22 mouse cellular contexts compared by ENCODE assay signal in genomic region chr10:93252661-93253060, GRCm38 (mm10). TPM values are rescaled to one million over a fixed set of nuclear protein-coding genes. Genes with fewer than 3 reads are reported as not detected.
DNase-seq lines count a peak whose midpoint lies in the region; ATAC-seq and TF ChIP-seq lines count a peak whose summit lies in the region.
"Had no signal": no experiment of that assay in that cellular context is flagged by ENCODE, and none has a peak within 500 bp of the region (broad histone marks: within the 10 kb centered on the region; RNA-seq: fewer than 3 reads in every experiment).

No protein-coding gene starts in this region.

- 76% methylated on average over 2 of the region's 2 CpGs for WGBS in forebrain, postnatal 0 days
- 79% methylated on average over 2 of the region's 2 CpGs for WGBS in forebrain, embryonic 14.5 days
- WGBS in heart, embryonic 12.5 days: 85% methylated on average over 2 of the region's 2 CpGs
- WGBS in heart, embryonic 10.5 days: 87% methylated on average over 2 of the region's 2 CpGs

- TF ChIP-seq CTCF in forebrain, postnatal 0 days (IDR thresholded peaks at IDR 0.05; ENCODE audit: low read depth): no peak
- TF ChIP-seq CTCF in left cerebral cortex, adult 2 months (IDR thresholded peaks at IDR 0.05): no peak

- 0 out of 2 replicates have a peak overlapping the region, but pooled peaks have one; percentile 2 for H3K27ac ChIP-seq in forebrain, postnatal 0 days (ENCODE audit: low read depth, low read length)
- no peak overlapping the region for H3K27ac ChIP-seq in forebrain, embryonic 14.5 days (ENCODE audit: low read depth, low read length)
- H3K27ac ChIP-seq in heart, embryonic 12.5 days (ENCODE audit: poor library complexity, severe bottlenecking): no peak overlapping the region
- no peak overlapping the region for H3K27ac ChIP-seq in heart, embryonic 10.5 days
- peak overlapping the region; percentile 28; the same call in 1 of the 2 replicates for H3K27ac ChIP-seq in left cerebral cortex, adult 2 months

- DNase-seq in forebrain, postnatal 0 days: no peak
- DNase-seq in forebrain, embryonic 14.5 days (ENCODE audit: low spot score): no peak
- DNase-seq in heart, adult 11 months: peak; percentile 84
- DNase-seq in heart, embryonic 10.5 days (ENCODE audit: low spot score): peak; percentile 68
- no peak for DNase-seq in heart, postnatal 25 days (ENCODE audit: low spot score)
- no peak for DNase-seq in left cerebral cortex, adult 2 months (ENCODE audit: extremely low spot score in 1 of 2, low spot score in 2 of 2)
- no peak for DNase-seq in left cerebral cortex, adult 8-10 months (ENCODE audit: low spot score in 2 of 2)
- DNase-seq: adrenal gland, adult 2 months; adrenal gland, adult 8-10 months; adrenal gland, postnatal 10 days; adrenal gland, postnatal 14 days; adrenal gland, postnatal 25 days; adrenal gland, postnatal 36 days; B cell, adult 2 months; cerebellum, adult 11 months; cerebellum, adult 11-12 months had no signal

- H3K27me3 ChIP-seq in forebrain, postnatal 0 days (ENCODE audit: insufficient read depth, low read length): no peaks in the 10 kb centered on the region
- H3K27me3 ChIP-seq in forebrain, embryonic 14.5 days (replicated peaks; ENCODE audit: control insufficient read depth, insufficient read depth, low read length): no peaks in the 10 kb centered on the region
- no peaks in the 10 kb centered on the region for H3K27me3 ChIP-seq in heart, embryonic 12.5 days (replicated peaks)
- H3K27me3 ChIP-seq in heart, embryonic 10.5 days (ENCODE audit: insufficient read depth, poor library complexity, severe bottlenecking): no peaks in the 10 kb centered on the region
- H3K27me3 ChIP-seq: CH12.LX, Patski had no signal

- H3K4me2 ChIP-seq in forebrain, postnatal 0 days (ENCODE audit: low read depth): no peak overlapping the region
- no peak overlapping the region for H3K4me2 ChIP-seq in forebrain, embryonic 14.5 days (ENCODE audit: low read length)
- no peak overlapping the region for H3K4me2 ChIP-seq in heart, embryonic 12.5 days

- no peaks in the 10 kb centered on the region for H3K9me3 ChIP-seq in forebrain, postnatal 0 days (ENCODE audit: low read length)
- H3K9me3 ChIP-seq in forebrain, embryonic 14.5 days (replicated peaks; ENCODE audit: control insufficient read depth, low read length): no peaks in the 10 kb centered on the region
- H3K9me3 ChIP-seq in heart, embryonic 12.5 days (replicated peaks): no peaks in the 10 kb centered on the region
- H3K9me3 ChIP-seq in heart, embryonic 10.5 days: no peaks in the 10 kb centered on the region
- H3K9me3 ChIP-seq: G1E had no signal

- H3K9ac ChIP-seq in forebrain, postnatal 0 days: no peak overlapping the region
- H3K9ac ChIP-seq in forebrain, embryonic 14.5 days (ENCODE audit: low read length): no peak overlapping the region
- no peak overlapping the region for H3K9ac ChIP-seq in heart, embryonic 12.5 days

- H3K4me1 ChIP-seq in forebrain, postnatal 0 days (ENCODE audit: insufficient read depth): peaks cover 3% of the 10 kb centered on the region; the same call in 1 of the 2 replicates
- peaks cover 28% of the 10 kb centered on the region for H3K4me1 ChIP-seq in forebrain, embryonic 14.5 days (ENCODE audit: control insufficient read depth, insufficient read depth, low read length)
- peaks cover 46% of the 10 kb centered on the region for H3K4me1 ChIP-seq in heart, embryonic 12.5 days (replicated peaks)
- peaks cover 28% of the 10 kb centered on the region for H3K4me1 ChIP-seq in heart, embryonic 10.5 days

- H3K36me3 ChIP-seq in forebrain, postnatal 0 days (ENCODE audit: insufficient read depth): peaks cover 6% of the 10 kb centered on the region; the same call in 1 of the 2 replicates
- H3K36me3 ChIP-seq in forebrain, embryonic 14.5 days (ENCODE audit: control insufficient read depth, insufficient read depth, low read length): peaks cover 9% of the 10 kb centered on the region; the same call in 1 of the 2 replicates
- peaks cover 38% of the 10 kb centered on the region for H3K36me3 ChIP-seq in heart, embryonic 12.5 days
- peaks cover 29% of the 10 kb centered on the region for H3K36me3 ChIP-seq in heart, embryonic 10.5 days

- intact Hi-C loops in heart, postnatal 25 days (cut with DNase I): no loop called here
- intact Hi-C loops in left cerebral cortex, adult 2 months (cut with DNase I): no loop called here

- H3K4me3 ChIP-seq in forebrain, postnatal 0 days (ENCODE audit: low read depth, low read length): no peak overlapping the region
- H3K4me3 ChIP-seq in forebrain, embryonic 14.5 days (ENCODE audit: low read depth, low read length): no peak overlapping the region
- no peak overlapping the region for H3K4me3 ChIP-seq in heart, embryonic 12.5 days
- H3K4me3 ChIP-seq in heart, embryonic 10.5 days: no peak overlapping the region
- no peak overlapping the region for H3K4me3 ChIP-seq in left cerebral cortex, adult 2 months

- no peak for ATAC-seq in forebrain, postnatal 0 days
- ATAC-seq in forebrain, embryonic 14.5 days: no peak
- no peak for ATAC-seq in heart, embryonic 12.5 days (ENCODE audit: insufficient number of reproducible peaks, low FRiP score)
- ATAC-seq: activated CD4-positive, CD25-positive, alpha-beta regulatory T cell, adult 4 months; CD4-positive, CD25-positive, alpha-beta regulatory T cell, adult 4 months; Patski had no signal

RNA-seq across cellular contexts. Expression of gene Elk3, which starts 58.3 kb away (rescaled TPM):
- 5.1 and 8.8 TPM in 2 replicates for total RNA-seq in forebrain, postnatal 0 days (2014; rRNA removed)
- 4.9 and 6.2 TPM in 2 replicates for polyA plus RNA-seq in forebrain, postnatal 0 days (2015; fragmentation: Nextera tagmentation; extraction: Ambion mirVana)
- polyA plus RNA-seq in forebrain, embryonic 14.5 days (2014; fragmentation: Nextera tagmentation; extraction: Ambion mirVana): 7.0 and 11.0 TPM in 2 replicates
- polyA plus RNA-seq in heart, embryonic 12.5 days (2016; fragmentation: Nextera tagmentation; extraction: Ambion mirVana): 36.8 and 41.0 TPM in 2 replicates
- 23.6 and 25.9 TPM in 2 replicates for polyA plus RNA-seq in heart, embryonic 10.5 days (2016; fragmentation: Nextera tagmentation; extraction: Ambion mirVana)
- total RNA-seq in heart, postnatal 25 days (2021): 10 to 100 TPM; 45.1 to 48.7 TPM
- 10 to 100 TPM in 1 of 2 experiments, 1 to 10 TPM in 1; 8.6 to 11.9 TPM for total RNA-seq in left cerebral cortex, adult 2 months (2021)
- total RNA-seq in left cerebral cortex, adult 8-10 months (2022): 10 to 100 TPM in 2 of 4 experiments, 1 to 10 TPM in 2; 7.4 to 12.3 (median 9.6) TPM
- polyA plus RNA-seq: G1E had no signal

Comparison
In these comparisons a context has a peak if more than half of its experiments do, and no peak if none do; other contexts are left out.
1. DNase-seq: peak in heart, adult 11 months (single experiment) and heart, embryonic 10.5 days (single experiment); none in forebrain, postnatal 0 days (single experiment), forebrain, embryonic 14.5 days (single experiment), heart, postnatal 25 days (single experiment), left cerebral cortex, adult 2 months (0 of 2) and left cerebral cortex, adult 8-10 months (0 of 2).
2. H3K27ac ChIP-seq: peak in forebrain, postnatal 0 days (single experiment) and left cerebral cortex, adult 2 months (single experiment); none in forebrain, embryonic 14.5 days (single experiment), heart, embryonic 12.5 days (single experiment) and heart, embryonic 10.5 days (single experiment).